Mouse (Mus musculus) kidney, adult 2 months (tissue): ENCODE measurements around the gene Nmral1.

ENCODE experiments used
- CTCF ChIP-seq: fragments of 200-500 bp; conservative IDR thresholded peaks from 2 replicates; pipeline ENCODE4 v1.5.1; 2011; ENCODE audit warnings: low read depth, mild to moderate bottlenecking, control low read depth, low read length, moderate library complexity, mixed read lengths; ENCODE audit not compliant: insufficient read depth, insufficient read length
- POLR2A ChIP-seq: fragments of 200-500 bp; IDR thresholded peaks from one replicate; pipeline ENCODE4 v1.6.1; 2011; ENCODE audit warnings: low read depth, low read length, control low read depth

DNA sequence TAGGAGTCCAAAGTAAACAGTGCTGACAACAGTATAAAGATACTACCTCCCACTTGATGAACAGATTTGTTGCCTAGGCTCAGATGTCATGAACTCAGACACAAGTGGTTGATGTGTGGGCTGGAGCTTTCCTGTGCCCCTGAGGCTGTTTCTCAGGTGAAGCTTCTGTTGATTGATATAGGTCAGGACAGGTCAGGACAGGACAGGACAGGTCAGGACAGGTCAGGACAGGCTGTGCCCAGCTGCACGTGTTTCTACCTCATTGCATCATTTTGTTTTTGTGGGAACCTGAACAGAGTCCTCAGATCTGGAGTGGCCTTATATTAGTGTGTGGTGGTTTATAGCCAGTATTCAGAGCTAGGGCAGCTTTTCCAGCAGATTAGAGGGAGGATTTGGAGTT, 16.5 kb downstream of the Nmral1 start:
- no peak for TF ChIP-seq CTCF
- no peak for TF ChIP-seq POLR2A
